Mouse (Mus musculus) cortical plate, adult 2 months (tissue): Measurements from ENCODE around the gene Rps28. TPM values are rescaled to one million over a fixed set of nuclear protein-coding genes. Genes with fewer than 3 reads are reported as not detected.
A peak's percentile ranks its signal among the peaks of the same experiment; 100 is the strongest.
"Not testable (repeated sequence)": the region's sequence is repeated elsewhere in the genome, so short reads cannot be mapped to it uniquely, and the experiment has no call there.

Experiments used
- H3K27ac ChIP-seq: fragments of 200-500 bp; 2 replicates; pipeline ENCODE4 v1.5.1; 2012; ENCODE audit warnings: low read length, control low read depth, inconsistent platforms; ENCODE audit not compliant: insufficient read depth
- H3K4me1 ChIP-seq: fragments of 200-500 bp; 2 replicates; pipeline ENCODE4 v1.6.1; 2011; ENCODE audit warnings: low read length; ENCODE audit not compliant: control insufficient read depth, insufficient read depth
- H3K4me3 ChIP-seq: fragments of 200-500 bp; 2 replicates; pipeline ENCODE4 v1.5.1; 2011; ENCODE audit warnings: mild to moderate bottlenecking, low read length, control low read depth; ENCODE audit not compliant: insufficient read depth
- CTCF ChIP-seq: fragments of 200-500 bp; IDR thresholded peaks from 2 replicates; pipeline ENCODE4 v1.5.1; 2011; ENCODE audit warnings: mild to moderate bottlenecking, control low read depth, low read length; ENCODE audit not compliant: insufficient read depth; ENCODE audit errors: extremely low read depth
- POLR2A ChIP-seq: fragments of 200-500 bp; IDR thresholded peaks from 2 replicates; pipeline ENCODE4 v1.6.1; 2011; ENCODE audit warnings: mild to moderate bottlenecking, low read length, control low read depth; ENCODE audit not compliant: insufficient read depth; ENCODE audit errors: extremely low read depth
- polyA plus RNA-seq: library from polyadenylated mRNA; depleted of rRNA; stranded (reverse); fragments of >200 nt; gene quantifications from 2 replicates; pipeline ENCODE4 v1.2.3, GENCODE M21; 2012; rRNA removed

Gene Rps28
- polyA plus RNA-seq: 587 and 641 TPM in 2 replicates

GRCm38 (mm10) chr17:33824084-33824996 is at the start of gene Rps28, which contains the start of gene Ndufa7:
Gene Rps28 (minus strand): TSS chr17:33824562.
Gene Ndufa7 (plus strand): TSS chr17:33824572.
- TF ChIP-seq CTCF (no peak), POLR2A (peak; percentile 98)
- Histone ChIP-seq H3K27ac (no peak within 1 kb of the TSS), H3K4me1 (no peaks in the 10 kb centered on the region; the same call in 1 of the 2 replicates), H3K4me3 (peak within 1 kb of the TSS; percentile 80)

- H3K4me3 ChIP-seq, H3K27ac ChIP-seq: not testable (repeated sequence)
These were observed 49.2 kb upstream of the Rps28 start, which contains the start of gene Gm7029 for GRCm38 (mm10) chr17:33873537-33873936. Gene Gm7029 (plus strand): TSS chr17:33873837.

GRCm38 (mm10) chr17:33865330-33866030 is 41.1 kb upstream of the Rps28 start:
- Histone ChIP-seq H3K4me1 (peaks cover 3% of the 10 kb centered on the region; the same call in 1 of the 2 replicates), H3K4me3 (no peak overlapping the region)

More at GRCm38 (mm10) chr17:33873537-33873936, 49.2 kb upstream of the Rps28 start, which contains the start of gene Gm7029:
- H3K4me1 ChIP-seq: not testable (repeated sequence)

GRCm38 (mm10) chr17:33857816-33858215 is 33.5 kb upstream of the Rps28 start:
- no peak overlapping the region for H3K4me3 ChIP-seq
- H3K27ac ChIP-seq: no peak overlapping the region
- TF ChIP-seq POLR2A (no peak), CTCF (no peak)
- H3K4me1 ChIP-seq: no peaks in the 10 kb centered on the region

More at GRCm38 (mm10) chr17:33865330-33866030, 41.1 kb upstream of the Rps28 start:
- H3K27ac ChIP-seq: no peak overlapping the region
- TF ChIP-seq CTCF: peak; percentile 72
- TF ChIP-seq POLR2A: no peak

GRCm38 (mm10) chr17:33851331-33851730 is 27.0 kb upstream of the Rps28 start:
- Histone ChIP-seq H3K27ac (no peak overlapping the region), H3K4me3 (no peak overlapping the region), H3K4me1 (no peaks in the 10 kb centered on the region)
- TF ChIP-seq POLR2A (no peak), CTCF (no peak)

- H3K4me3 ChIP-seq: no peak overlapping the region
- H3K27ac ChIP-seq: no peak overlapping the region
- H3K4me1 ChIP-seq: peaks cover 5% of the 10 kb centered on the region; the same call in 1 of the 2 replicates
- TF ChIP-seq CTCF (no peak), POLR2A (no peak)
These were observed 23.8 kb upstream of the Rps28 start for GRCm38 (mm10) chr17:33848139-33848538.

GRCm38 (mm10) chr17:33844196-33844595 is 19.8 kb upstream of the Rps28 start:
- TF ChIP-seq CTCF: no peak
- TF ChIP-seq POLR2A: no peak
- Histone ChIP-seq H3K4me1 (peaks cover 5% of the 10 kb centered on the region; the same call in 1 of the 2 replicates), H3K4me3 (no peak overlapping the region), H3K27ac (no peak overlapping the region)

GRCm38 (mm10) chr17:33842966-33843795 is 18.8 kb upstream of the Rps28 start, which contains the start of gene Cd320:
Gene Cd320 (plus strand): TSS chr17:33843091.
- Histone ChIP-seq H3K4me1 (peaks cover 5% of the 10 kb centered on the region; the same call in 1 of the 2 replicates), H3K27ac (no peak within 1 kb of the TSS), H3K4me3 (peak within 1 kb of the TSS; percentile 91)
- TF ChIP-seq POLR2A (peak; percentile 77; the same call in 1 of the 2 replicates), CTCF (no peak)

- H3K4me1 ChIP-seq: no peaks in the 10 kb centered on the region
- TF ChIP-seq CTCF (no peak), POLR2A (no peak)
- no peak overlapping the region for H3K4me3 ChIP-seq
- no peak overlapping the region for H3K27ac ChIP-seq
These were observed 5.2 kb upstream of the Rps28 start for GRCm38 (mm10) chr17:33829561-33829960.
